Mouse (Mus musculus): ENCODE measurements at regions not wholly inside any gene's neighbourhood (a gene's known extent, or its start where the extent isn't known, plus 50 kb on each side); places are given as distances from the start of the nearest gene placed in this dataset.
"Not testable (repeated sequence)": the region's sequence is repeated elsewhere in the genome, so short reads cannot be mapped to it uniquely, and the experiment has no call there.

- H3K9me3 ChIP-seq (ENCODE audit: control insufficient read depth, low read length): no peaks in the 10 kb centered on the region
- H3K27ac ChIP-seq (ENCODE audit: low read depth, low read length): no peak overlapping the region
- no peaks in the 10 kb centered on the region for H3K4me1 ChIP-seq (replicated peaks; ENCODE audit: control insufficient read depth, insufficient read depth, low read length)
- no peaks in the 10 kb centered on the region for H3K27me3 ChIP-seq (replicated peaks; ENCODE audit: control insufficient read depth, insufficient read depth, low read length)
- no peak overlapping the region for H3K4me3 ChIP-seq (ENCODE audit: low read depth, low read length)
- no peak overlapping the region for H3K4me2 ChIP-seq
- H3K36me3 ChIP-seq (ENCODE audit: control insufficient read depth, insufficient read depth, low read length): no peaks in the 10 kb centered on the region
- no peak for DNase-seq (ENCODE audit: low spot score)
- 0 out of 2 replicates have a peak, but pooled peaks have one; percentile 53 for ATAC-seq (replicated peaks; ENCODE audit: low FRiP score)
- H3K9ac ChIP-seq (ENCODE audit: low read depth, low read length): no peak overlapping the region
- 29% methylated on average over 2 of the region's 2 CpGs for WGBS
Measured at GRCm38 (mm10) chr13:26404707-26405106, 365.3 kb downstream of the Hdgfl1 start.

GRCm38 (mm10) chr13:26387861-26388621, 381.9 kb downstream of the Hdgfl1 start:
- 82% methylated on average over 7 of the region's 7 CpGs for WGBS
- no peak overlapping the region for H3K9ac ChIP-seq (ENCODE audit: low read depth, low read length)
- no peaks in the 10 kb centered on the region for H3K27me3 ChIP-seq (replicated peaks; ENCODE audit: control insufficient read depth, insufficient read depth, low read length)
- H3K4me2 ChIP-seq: no peak overlapping the region
- H3K9me3 ChIP-seq (ENCODE audit: control insufficient read depth, low read length): no peaks in the 10 kb centered on the region
- H3K4me1 ChIP-seq (replicated peaks; ENCODE audit: control insufficient read depth, insufficient read depth, low read length): no peaks in the 10 kb centered on the region
- ATAC-seq (replicated peaks; ENCODE audit: low FRiP score): no peak
- no peaks in the 10 kb centered on the region for H3K36me3 ChIP-seq (ENCODE audit: control insufficient read depth, insufficient read depth, low read length)
- no peak overlapping the region for H3K27ac ChIP-seq (ENCODE audit: low read depth, low read length)
- no peak for DNase-seq (ENCODE audit: low spot score)
- H3K4me3 ChIP-seq (ENCODE audit: low read depth, low read length): no peak overlapping the region

- Histone ChIP-seq H3K9me3 (ENCODE audit: control insufficient read depth, low read length) (no peaks in the 10 kb centered on the region), H3K9ac (ENCODE audit: low read depth, low read length) (no peak overlapping the region), H3K4me3 (ENCODE audit: low read depth, low read length) (no peak overlapping the region), H3K36me3 (ENCODE audit: control insufficient read depth, insufficient read depth, low read length) (no peaks in the 10 kb centered on the region), H3K27me3 (replicated peaks; ENCODE audit: control insufficient read depth, insufficient read depth, low read length) (no peaks in the 10 kb centered on the region), H3K4me1 (replicated peaks; ENCODE audit: control insufficient read depth, insufficient read depth, low read length) (no peaks in the 10 kb centered on the region), H3K4me2 (no peak overlapping the region), H3K27ac (ENCODE audit: low read depth, low read length) (no peak overlapping the region)
- ATAC-seq (replicated peaks; ENCODE audit: low FRiP score) (no peak), DNase-seq (ENCODE audit: low spot score) (no peak)
- 70% methylated on average over 2 of the region's 2 CpGs for WGBS
Measured at GRCm38 (mm10) chr13:26382631-26383030, 387.3 kb downstream of the Hdgfl1 start.

GRCm38 (mm10) chr13:26382154-26382553, 387.8 kb downstream of the Hdgfl1 start:
- no peak for ATAC-seq (replicated peaks; ENCODE audit: low FRiP score)
- WGBS: 73% methylated on average over 2 of the region's 2 CpGs

GRCm38 (mm10) chr13:26375546-26375945, 394.4 kb downstream of the Hdgfl1 start:
- Histone ChIP-seq H3K9me3 (ENCODE audit: control insufficient read depth, low read length) (no peaks in the 10 kb centered on the region), H3K27ac (ENCODE audit: low read depth, low read length) (no peak overlapping the region), H3K4me3 (ENCODE audit: low read depth, low read length) (no peak overlapping the region), H3K4me2 (no peak overlapping the region), H3K36me3 (ENCODE audit: control insufficient read depth, insufficient read depth, low read length) (no peaks in the 10 kb centered on the region), H3K4me1 (replicated peaks; ENCODE audit: control insufficient read depth, insufficient read depth, low read length) (no peaks in the 10 kb centered on the region), H3K9ac (ENCODE audit: low read depth, low read length) (no peak overlapping the region), H3K27me3 (replicated peaks; ENCODE audit: control insufficient read depth, insufficient read depth, low read length) (no peaks in the 10 kb centered on the region)
- no peak for ATAC-seq (replicated peaks; ENCODE audit: low FRiP score)
- no peak for DNase-seq (ENCODE audit: low spot score)

More at GRCm38 (mm10) chr13:26382154-26382553, 387.8 kb downstream of the Hdgfl1 start:
- no peaks in the 10 kb centered on the region for H3K9me3 ChIP-seq (ENCODE audit: control insufficient read depth, low read length)
- no peaks in the 10 kb centered on the region for H3K36me3 ChIP-seq (ENCODE audit: control insufficient read depth, insufficient read depth, low read length)
- no peak for DNase-seq (ENCODE audit: low spot score)
- no peak overlapping the region for H3K4me3 ChIP-seq (ENCODE audit: low read depth, low read length)
- H3K4me2 ChIP-seq: no peak overlapping the region
- H3K4me1 ChIP-seq (replicated peaks; ENCODE audit: control insufficient read depth, insufficient read depth, low read length): no peaks in the 10 kb centered on the region
- no peak overlapping the region for H3K9ac ChIP-seq (ENCODE audit: low read depth, low read length)
- H3K27ac ChIP-seq (ENCODE audit: low read depth, low read length): no peak overlapping the region
- H3K27me3 ChIP-seq (replicated peaks; ENCODE audit: control insufficient read depth, insufficient read depth, low read length): no peaks in the 10 kb centered on the region

GRCm38 (mm10) chr13:26365911-26366310, 404.1 kb downstream of the Hdgfl1 start:
- H3K4me2 ChIP-seq; H3K4me3 ChIP-seq (ENCODE audit: low read depth, low read length); H3K4me1 ChIP-seq (replicated peaks; ENCODE audit: control insufficient read depth, insufficient read depth, low read length); H3K9me3 ChIP-seq (ENCODE audit: control insufficient read depth, low read length); H3K9ac ChIP-seq (ENCODE audit: low read depth, low read length); H3K36me3 ChIP-seq (ENCODE audit: control insufficient read depth, insufficient read depth, low read length); H3K27me3 ChIP-seq (replicated peaks; ENCODE audit: control insufficient read depth, insufficient read depth, low read length); DNase-seq (ENCODE audit: low spot score); H3K27ac ChIP-seq (ENCODE audit: low read depth, low read length); ATAC-seq (replicated peaks; ENCODE audit: low FRiP score): not testable (repeated sequence)
- 93% methylated on average over 6 of the region's 6 CpGs for WGBS

- Histone ChIP-seq H3K4me3 (ENCODE audit: low read depth, low read length) (no peak overlapping the region), H3K9me3 (ENCODE audit: control insufficient read depth, low read length) (no peaks in the 10 kb centered on the region), H3K36me3 (ENCODE audit: control insufficient read depth, insufficient read depth, low read length) (no peaks in the 10 kb centered on the region), H3K27me3 (replicated peaks; ENCODE audit: control insufficient read depth, insufficient read depth, low read length) (no peaks in the 10 kb centered on the region), H3K4me2 (no peak overlapping the region), H3K9ac (ENCODE audit: low read depth, low read length) (no peak overlapping the region), H3K4me1 (replicated peaks; ENCODE audit: control insufficient read depth, insufficient read depth, low read length) (no peaks in the 10 kb centered on the region), H3K27ac (ENCODE audit: low read depth, low read length) (no peak overlapping the region)
- ATAC-seq (replicated peaks; ENCODE audit: low FRiP score) (no peak), DNase-seq (ENCODE audit: low spot score) (no peak)
- 42% methylated on average over 3 of the region's 3 CpGs for WGBS
Measured at GRCm38 (mm10) chr13:26356341-26356740, 413.6 kb downstream of the Hdgfl1 start.

- DNase-seq (ENCODE audit: low spot score) (no peak), ATAC-seq (replicated peaks; ENCODE audit: low FRiP score) (no peak)
- Histone ChIP-seq H3K4me3 (ENCODE audit: low read depth, low read length) (no peak overlapping the region), H3K4me1 (replicated peaks; ENCODE audit: control insufficient read depth, insufficient read depth, low read length) (no peaks in the 10 kb centered on the region), H3K27me3 (replicated peaks; ENCODE audit: control insufficient read depth, insufficient read depth, low read length) (no peaks in the 10 kb centered on the region), H3K36me3 (ENCODE audit: control insufficient read depth, insufficient read depth, low read length) (no peaks in the 10 kb centered on the region), H3K9ac (ENCODE audit: low read depth, low read length) (no peak overlapping the region), H3K9me3 (ENCODE audit: control insufficient read depth, low read length) (no peaks in the 10 kb centered on the region), H3K27ac (ENCODE audit: low read depth, low read length) (no peak overlapping the region), H3K4me2 (no peak overlapping the region)
Measured at GRCm38 (mm10) chr13:26354421-26354820, 415.5 kb downstream of the Hdgfl1 start.

GRCm38 (mm10) chr13:26350510-26350909, 419.5 kb downstream of the Hdgfl1 start:
- Histone ChIP-seq H3K9me3 (ENCODE audit: control insufficient read depth, low read length) (no peaks in the 10 kb centered on the region), H3K27ac (ENCODE audit: low read depth, low read length) (no peak overlapping the region), H3K4me3 (ENCODE audit: low read depth, low read length) (no peak overlapping the region), H3K27me3 (replicated peaks; ENCODE audit: control insufficient read depth, insufficient read depth, low read length) (no peaks in the 10 kb centered on the region), H3K4me2 (no peak overlapping the region), H3K9ac (ENCODE audit: low read depth, low read length) (no peak overlapping the region), H3K4me1 (replicated peaks; ENCODE audit: control insufficient read depth, insufficient read depth, low read length) (no peaks in the 10 kb centered on the region), H3K36me3 (ENCODE audit: control insufficient read depth, insufficient read depth, low read length) (no peaks in the 10 kb centered on the region)
- ATAC-seq (replicated peaks; ENCODE audit: low FRiP score): no peak
- 71% methylated on average over 3 of the region's 3 CpGs for WGBS
- no peak for DNase-seq (ENCODE audit: low spot score)
